Mouse (Mus musculus): Measurements from ENCODE around the gene Vezt.

DNA sequence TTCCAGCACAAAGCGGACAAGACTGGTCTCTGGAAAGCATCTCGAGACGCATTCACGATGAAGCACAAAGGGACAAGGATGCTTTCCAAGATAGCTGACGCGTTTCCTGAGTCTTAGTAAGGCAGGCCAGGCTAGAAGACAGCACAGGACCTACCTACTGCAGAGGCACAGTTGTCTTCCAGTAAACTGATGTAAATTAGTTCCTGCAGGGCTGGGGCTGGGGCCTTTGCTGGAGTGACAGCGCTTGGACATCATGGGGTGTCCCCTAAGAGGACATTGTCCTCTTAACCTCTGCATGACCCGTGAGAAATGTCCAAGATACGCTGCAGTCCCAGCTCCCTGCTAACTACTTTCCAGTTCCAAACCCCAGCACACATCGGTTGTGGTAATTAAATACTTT is 66.3 kb downstream of the Vezt start:
- no peak for TF ChIP-seq ZNF384 (IDR thresholded peaks at IDR 0.05; ENCODE audit: low read depth, low read length)
- TF ChIP-seq CHD2 (IDR thresholded peaks at IDR 0.05; ENCODE audit: low read depth, low read length), result no peak
- no peak for TF ChIP-seq MAFK (IDR thresholded peaks at IDR 0.05; ENCODE audit: insufficient read depth, low read depth, low read length)
- no peak for TF ChIP-seq ZC3H11A (IDR thresholded peaks at IDR 0.05; ENCODE audit: borderline replicate concordance, low read depth, low read length)
